Mouse (Mus musculus) A20 (cell line): ENCODE data around the gene Mr1.
A peak's percentile ranks its signal among the peaks of the same experiment; 100 is the strongest.

Source experiments
- DNase-seq: peaks from one replicate; pipeline ENCODE4 v3.0.0-alpha.2; 2011; ENCODE audit warnings: low read depth, low spot score

The Mr1 gene

GRCm38 (mm10) chr1:155127429-155127934 lies 19.1 kb downstream of the Mr1 start:
- no peak for DNase-seq

GRCm38 (mm10) chr1:155126716-155127115 lies 19.9 kb downstream of the Mr1 start:
- no peak for DNase-seq

- no peak for DNase-seq
These were observed 22.2 kb downstream of the Mr1 start for GRCm38 (mm10) chr1:155124397-155124796.

GRCm38 (mm10) chr1:155121977-155122939 lies 24.4 kb downstream of the Mr1 start:
- DNase-seq: no peak

- DNase-seq: no peak
These were observed 26.9 kb downstream of the Mr1 start for GRCm38 (mm10) chr1:155119719-155120118.

GRCm38 (mm10) chr1:155113946-155114345 lies 32.7 kb downstream of the Mr1 start:
- no peak for DNase-seq

- no peak for DNase-seq
These were observed 33.7 kb downstream of the Mr1 start for GRCm38 (mm10) chr1:155112875-155113274.

GRCm38 (mm10) chr1:155112118-155112517 lies 34.5 kb downstream of the Mr1 start:
- no peak for DNase-seq

- DNase-seq: no peak
These were observed 35.1 kb downstream of the Mr1 start for GRCm38 (mm10) chr1:155111491-155111890.

- DNase-seq: peak; percentile 58
These were observed 36.9 kb downstream of the Mr1 start for GRCm38 (mm10) chr1:155109387-155110350.

- no peak for DNase-seq
These were observed 38.2 kb downstream of the Mr1 start for GRCm38 (mm10) chr1:155108412-155108811.

- DNase-seq: no peak
These were observed 38.8 kb downstream of the Mr1 start for GRCm38 (mm10) chr1:155107843-155108242.

- no peak for DNase-seq
These were observed 40.3 kb downstream of the Mr1 start for GRCm38 (mm10) chr1:155106310-155106709.

GRCm38 (mm10) chr1:155103991-155104390 lies 42.6 kb downstream of the Mr1 start:
- DNase-seq: no peak

- DNase-seq: no peak
These were observed 44.0 kb downstream of the Mr1 start for GRCm38 (mm10) chr1:155102631-155103030.

- peak; percentile 98 for DNase-seq
These were observed 47.2 kb downstream of the Mr1 start, which contains the start of gene Ier5 for GRCm38 (mm10) chr1:155099280-155099848. Gene Ier5, minus strand, starts transcription at chr1:155099636.

- DNase-seq: no peak
These were observed 47.9 kb downstream of the Mr1 start for GRCm38 (mm10) chr1:155098486-155099279.

- peak; percentile 92 for DNase-seq
These were observed 48.6 kb downstream of the Mr1 start for GRCm38 (mm10) chr1:155097931-155098485.

GRCm38 (mm10) chr1:155097354-155097753 lies 49.3 kb downstream of the Mr1 start:
- DNase-seq: peak; percentile 52

- DNase-seq: peak; percentile 53
These were observed 49.9 kb downstream of the Mr1 start for GRCm38 (mm10) chr1:155096620-155097261.
